Mouse (Mus musculus): ENCODE measurements around the gene Sp1. TPM values are rescaled to one million over a fixed set of nuclear protein-coding genes. Genes with fewer than 3 reads are reported as not detected.

The Sp1 gene
- total and polyA plus RNA-seq, 3 experiments = 35.8 to 93.8 (median 50.5) TPM

GRCm38 (mm10) chr15:102471295-102471645 lies 65.3 kb downstream of the Sp1 start:
- Histone ChIP-seq H3K9me3 (replicated peaks) (peaks cover 6% of the 10 kb centered on the region; the same call in 1 of the 2 replicates), H3K36me3 (replicated peaks) (peaks cover 62% of the 10 kb centered on the region), H3K4me3 (ENCODE audit: low read depth, low read length) (peak overlapping the region; percentile 82), H3K27me3 (ENCODE audit: insufficient read depth, low read length) (no peaks in the 10 kb centered on the region), H3K4me1 (ENCODE audit: insufficient read depth, low read depth, low read length) (peaks cover 18% of the 10 kb centered on the region)
- DNase-seq (ENCODE audit: low spot score) (no peak), ATAC-seq (ENCODE audit: extremely low read depth, insufficient number of reproducible peaks, low FRiP score, poor library complexity, severe bottlenecking) (no peak)
- TF ChIP-seq GATA1 (IDR thresholded peaks at IDR 0.05; ENCODE audit: borderline replicate concordance, low read length) (no peak), POLR2AphosphoS5 (IDR thresholded peaks at IDR 0.05; ENCODE audit: insufficient replicate concordance, low read depth, low read length) (no peak), TAL1 (conservative IDR thresholded peaks at IDR 0.05; ENCODE audit: low read depth, low read length) (no peak), GATA2 (IDR thresholded peaks at IDR 0.05; ENCODE audit: borderline replicate concordance, low read depth, low read length) (no peak), CTCF (IDR thresholded peaks at IDR 0.05; ENCODE audit: low read depth, low read length) (no peak)

DNA sequence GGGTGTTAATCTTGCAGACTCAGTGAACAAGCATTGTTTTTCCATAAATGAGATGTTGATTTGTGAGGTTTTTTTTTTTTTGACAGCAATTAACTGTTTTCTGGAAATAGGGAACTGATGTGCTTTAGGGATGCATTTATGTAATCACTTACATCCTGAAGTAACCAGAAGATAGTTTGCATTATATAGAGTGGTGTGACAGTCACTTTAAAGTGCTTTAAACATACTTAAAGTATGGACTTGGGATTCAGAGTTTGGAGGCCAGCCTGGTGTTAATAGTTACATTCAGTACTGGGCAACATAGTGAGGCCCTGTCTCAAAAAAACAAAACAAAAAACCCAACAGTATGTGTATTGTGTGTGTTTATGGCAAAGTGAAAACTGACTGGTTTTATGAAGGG lies 65.8 kb downstream of the Sp1 start:
- no peaks in the 10 kb centered on the region for H3K27me3 ChIP-seq (ENCODE audit: insufficient read depth, low read length)
- H3K4me3 ChIP-seq (ENCODE audit: low read depth, low read length) = peak overlapping the region; percentile 82
- TF ChIP-seq POLR2AphosphoS5 (IDR thresholded peaks at IDR 0.05; ENCODE audit: insufficient replicate concordance, low read depth, low read length) (no peak), GATA1 (IDR thresholded peaks at IDR 0.05; ENCODE audit: borderline replicate concordance, low read length) (no peak), TAL1 (conservative IDR thresholded peaks at IDR 0.05; ENCODE audit: low read depth, low read length) (no peak), GATA2 (IDR thresholded peaks at IDR 0.05; ENCODE audit: borderline replicate concordance, low read depth, low read length) (no peak), CTCF (IDR thresholded peaks at IDR 0.05; ENCODE audit: low read depth, low read length) (no peak)
- DNase-seq (ENCODE audit: low spot score) (no peak), ATAC-seq (ENCODE audit: extremely low read depth, insufficient number of reproducible peaks, low FRiP score, poor library complexity, severe bottlenecking) (no peak)
- peaks cover 62% of the 10 kb centered on the region for H3K36me3 ChIP-seq (replicated peaks)
- H3K9me3 ChIP-seq (replicated peaks) = peaks cover 6% of the 10 kb centered on the region; the same call in 1 of the 2 replicates
- peaks cover 18% of the 10 kb centered on the region for H3K4me1 ChIP-seq (ENCODE audit: insufficient read depth, low read depth, low read length)

GRCm38 (mm10) chr15:102473246-102473645 lies 67.3 kb downstream of the Sp1 start:
- Histone ChIP-seq H3K9me3 (replicated peaks) (peaks cover 6% of the 10 kb centered on the region; the same call in 1 of the 2 replicates), H3K4me1 (ENCODE audit: insufficient read depth, low read depth, low read length) (peaks cover 18% of the 10 kb centered on the region), H3K27me3 (ENCODE audit: insufficient read depth, low read length) (no peaks in the 10 kb centered on the region), H3K36me3 (replicated peaks) (peaks cover 65% of the 10 kb centered on the region), H3K4me3 (ENCODE audit: low read depth, low read length) (no peak overlapping the region; the same call in 1 of the 2 replicates)
- DNase-seq (ENCODE audit: low spot score) (no peak), ATAC-seq (ENCODE audit: extremely low read depth, insufficient number of reproducible peaks, low FRiP score, poor library complexity, severe bottlenecking) (no peak)
- TF ChIP-seq TAL1 (conservative IDR thresholded peaks at IDR 0.05; ENCODE audit: low read depth, low read length) (no peak), GATA1 (IDR thresholded peaks at IDR 0.05; ENCODE audit: borderline replicate concordance, low read length) (no peak), POLR2AphosphoS5 (IDR thresholded peaks at IDR 0.05; ENCODE audit: insufficient replicate concordance, low read depth, low read length) (no peak), CTCF (IDR thresholded peaks at IDR 0.05; ENCODE audit: low read depth, low read length) (no peak), GATA2 (IDR thresholded peaks at IDR 0.05; ENCODE audit: borderline replicate concordance, low read depth, low read length) (no peak)

GRCm38 (mm10) chr15:102474520-102474919 lies 68.6 kb downstream of the Sp1 start:
- no peak for ATAC-seq (ENCODE audit: extremely low read depth, insufficient number of reproducible peaks, low FRiP score, poor library complexity, severe bottlenecking)
- peaks cover 12% of the 10 kb centered on the region for H3K4me1 ChIP-seq (ENCODE audit: insufficient read depth, low read depth, low read length)
- DNase-seq (ENCODE audit: low spot score) = no peak
- no peaks in the 10 kb centered on the region for H3K9me3 ChIP-seq (replicated peaks)
- TF ChIP-seq CTCF (IDR thresholded peaks at IDR 0.05; ENCODE audit: low read depth, low read length) = no peak
- no peak for TF ChIP-seq POLR2AphosphoS5 (IDR thresholded peaks at IDR 0.05; ENCODE audit: insufficient replicate concordance, low read depth, low read length)
- no peak for TF ChIP-seq GATA1 (IDR thresholded peaks at IDR 0.05; ENCODE audit: borderline replicate concordance, low read length)
- no peak for TF ChIP-seq TAL1 (conservative IDR thresholded peaks at IDR 0.05; ENCODE audit: low read depth, low read length)
- no peak for TF ChIP-seq GATA2 (IDR thresholded peaks at IDR 0.05; ENCODE audit: borderline replicate concordance, low read depth, low read length)
- peaks cover 65% of the 10 kb centered on the region for H3K36me3 ChIP-seq (replicated peaks)
- H3K27me3 ChIP-seq (ENCODE audit: insufficient read depth, low read length) = no peaks in the 10 kb centered on the region
- no peak overlapping the region for H3K4me3 ChIP-seq (ENCODE audit: low read depth, low read length)

DNA sequence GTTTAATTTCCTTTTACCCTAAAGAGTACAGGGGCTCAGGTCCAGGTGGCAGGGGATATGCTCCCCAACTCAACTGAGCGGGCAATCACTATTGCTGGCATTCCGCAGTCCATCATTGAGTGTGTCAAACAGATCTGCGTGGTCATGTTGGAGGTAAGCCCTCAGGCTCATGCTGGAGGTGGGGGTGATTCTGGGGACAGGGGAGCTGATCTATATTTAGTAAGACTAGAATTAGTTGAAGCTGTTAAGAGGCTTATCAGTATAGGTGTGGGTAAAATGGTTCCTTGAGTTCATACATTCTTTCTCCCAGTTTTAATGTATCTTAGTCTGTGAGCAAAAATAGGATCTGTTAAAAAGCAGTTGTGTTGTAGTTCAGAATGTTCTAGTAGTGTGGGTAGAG lies 77.2 kb downstream of the Sp1 start:
- peaks cover 23% of the 10 kb centered on the region for H3K4me1 ChIP-seq (ENCODE audit: insufficient read depth, low read depth, low read length)
- no peaks in the 10 kb centered on the region for H3K9me3 ChIP-seq (replicated peaks)
- H3K36me3 ChIP-seq (replicated peaks) = peaks cover 90% of the 10 kb centered on the region
- H3K27me3 ChIP-seq (ENCODE audit: insufficient read depth, low read length) = no peaks in the 10 kb centered on the region
- no peak overlapping the region for H3K4me3 ChIP-seq (ENCODE audit: low read depth, low read length)
- ATAC-seq (ENCODE audit: extremely low read depth, insufficient number of reproducible peaks, low FRiP score, poor library complexity, severe bottlenecking) = no peak
- TF ChIP-seq GATA2 (IDR thresholded peaks at IDR 0.05; ENCODE audit: borderline replicate concordance, low read depth, low read length) (no peak), TAL1 (conservative IDR thresholded peaks at IDR 0.05; ENCODE audit: low read depth, low read length) (no peak), POLR2AphosphoS5 (IDR thresholded peaks at IDR 0.05; ENCODE audit: insufficient replicate concordance, low read depth, low read length) (no peak), GATA1 (IDR thresholded peaks at IDR 0.05; ENCODE audit: borderline replicate concordance, low read length) (no peak), CTCF (IDR thresholded peaks at IDR 0.05; ENCODE audit: low read depth, low read length) (no peak)
- DNase-seq (ENCODE audit: low spot score) = no peak

- ATAC-seq (ENCODE audit: extremely low read depth, insufficient number of reproducible peaks, low FRiP score, poor library complexity, severe bottlenecking) = no peak
- peaks cover 23% of the 10 kb centered on the region for H3K4me1 ChIP-seq (ENCODE audit: insufficient read depth, low read depth, low read length)
- TF ChIP-seq GATA1 (IDR thresholded peaks at IDR 0.05; ENCODE audit: borderline replicate concordance, low read length) (no peak), CTCF (IDR thresholded peaks at IDR 0.05; ENCODE audit: low read depth, low read length) (no peak), TAL1 (conservative IDR thresholded peaks at IDR 0.05; ENCODE audit: low read depth, low read length) (no peak), POLR2AphosphoS5 (IDR thresholded peaks at IDR 0.05; ENCODE audit: insufficient replicate concordance, low read depth, low read length) (no peak), GATA2 (IDR thresholded peaks at IDR 0.05; ENCODE audit: borderline replicate concordance, low read depth, low read length) (no peak)
- H3K9me3 ChIP-seq (replicated peaks) = no peaks in the 10 kb centered on the region
- DNase-seq (ENCODE audit: low spot score) = no peak
- peaks cover 92% of the 10 kb centered on the region for H3K36me3 ChIP-seq (replicated peaks)
- no peak overlapping the region for H3K4me3 ChIP-seq (ENCODE audit: low read depth, low read length)
- H3K27me3 ChIP-seq (ENCODE audit: insufficient read depth, low read length) = no peaks in the 10 kb centered on the region
Measured at GRCm38 (mm10) chr15:102485853-102486252, 79.9 kb downstream of the Sp1 start.

Other genes with a start within 250 kb of the Sp1 start
- gene Zfp740, start 202.9 kb upstream of the Sp1 start, total RNA-seq (2014; fragmentation: Nextera tagmentation) = 42.5 and 64.5 TPM in 2 replicates
- gene Zfp740, start 202.9 kb upstream of the Sp1 start, total RNA-seq (2017) = 34.8 and 35.3 TPM in 2 replicates
- gene Zfp740, start 202.9 kb upstream of the Sp1 start, polyA plus RNA-seq (2012) = 12.9 and 18.2 TPM in 2 replicates
- 2.1 and 11.9 TPM in 2 replicates for gene Csad, start 201.4 kb upstream of the Sp1 start, total RNA-seq (2014; fragmentation: Nextera tagmentation)
- 4.2 and 4.9 TPM in 2 replicates for gene Csad, start 201.4 kb upstream of the Sp1 start, total RNA-seq (2017)
- 3.1 and 4.2 TPM in 2 replicates for gene Csad, start 201.4 kb upstream of the Sp1 start, polyA plus RNA-seq (2012)
- gene Itgb7, start 174.2 kb upstream of the Sp1 start, total RNA-seq (2014; fragmentation: Nextera tagmentation) = 23.7 and 26.6 TPM in 2 replicates
- 80.9 and 83.5 TPM in 2 replicates for gene Itgb7, start 174.2 kb upstream of the Sp1 start, total RNA-seq (2017)
- gene Itgb7, start 174.2 kb upstream of the Sp1 start, polyA plus RNA-seq (2012) = 22.1 and 27.2 TPM in 2 replicates
- 2.6 and 3.4 TPM in 2 replicates for gene Rarg, start 148.6 kb upstream of the Sp1 start, total RNA-seq (2014; fragmentation: Nextera tagmentation)
- 1.0 and 1.9 TPM in 2 replicates for gene Rarg, start 148.6 kb upstream of the Sp1 start, total RNA-seq (2017)
- 1.8 and 2.2 TPM in 2 replicates for gene Rarg, start 148.6 kb upstream of the Sp1 start, polyA plus RNA-seq (2012)
- gene Gm9918, start 135.6 kb upstream of the Sp1 start, total RNA-seq (2014; fragmentation: Nextera tagmentation) = not detected in 2 replicates
- 0.12 and 0.44 TPM in 2 replicates for gene Gm9918, start 135.6 kb upstream of the Sp1 start, total RNA-seq (2017)
- not detected in 2 replicates for gene Gm9918, start 135.6 kb upstream of the Sp1 start, polyA plus RNA-seq (2012)
- 24.5 and 25.8 TPM in 2 replicates for gene Mfsd5, start 126.7 kb upstream of the Sp1 start, total RNA-seq (2014; fragmentation: Nextera tagmentation)
- gene Mfsd5, start 126.7 kb upstream of the Sp1 start, total RNA-seq (2017) = 31.1 and 37.2 TPM in 2 replicates
- 66.2 and 75.3 TPM in 2 replicates for gene Mfsd5, start 126.7 kb upstream of the Sp1 start, polyA plus RNA-seq (2012)
- gene Espl1, start 109.9 kb upstream of the Sp1 start, total RNA-seq (2014; fragmentation: Nextera tagmentation) = 91.0 and 145 TPM in 2 replicates
- gene Espl1, start 109.9 kb upstream of the Sp1 start, total RNA-seq (2017) = 15.8 and 23.8 TPM in 2 replicates
- gene Espl1, start 109.9 kb upstream of the Sp1 start, polyA plus RNA-seq (2012) = 33.1 and 35.5 TPM in 2 replicates
- gene Pfdn5, start 80.0 kb upstream of the Sp1 start, total RNA-seq (2014; fragmentation: Nextera tagmentation) = 113 and 119 TPM in 2 replicates
- 271 and 276 TPM in 2 replicates for gene Pfdn5, start 80.0 kb upstream of the Sp1 start, total RNA-seq (2017)
- 13.6 and 23.0 TPM in 2 replicates for gene Pfdn5, start 80.0 kb upstream of the Sp1 start, polyA plus RNA-seq (2012)
- 37.5 and 45.9 TPM in 2 replicates for gene Myg1, start 74.4 kb upstream of the Sp1 start, total RNA-seq (2014; fragmentation: Nextera tagmentation)
- 30.1 and 35.2 TPM in 2 replicates for gene Myg1, start 74.4 kb upstream of the Sp1 start, total RNA-seq (2017)
- gene Myg1, start 74.4 kb upstream of the Sp1 start, polyA plus RNA-seq (2012) = 72.6 and 87.5 TPM in 2 replicates
- gene Aaas, start 55.4 kb upstream of the Sp1 start, total RNA-seq (2014; fragmentation: Nextera tagmentation) = 187 and 217 TPM in 2 replicates
- 110 and 126 TPM in 2 replicates for gene Aaas, start 55.4 kb upstream of the Sp1 start, total RNA-seq (2017)
- 199 and 288 TPM in 2 replicates for gene Aaas, start 55.4 kb upstream of the Sp1 start, polyA plus RNA-seq (2012)
- not detected in 2 replicates for gene Sp7, start 39.0 kb upstream of the Sp1 start, total RNA-seq (2014; fragmentation: Nextera tagmentation)
- 0.06 and 0.16 TPM in 2 replicates for gene Sp7, start 39.0 kb upstream of the Sp1 start, total RNA-seq (2017)
- gene Sp7, start 39.0 kb upstream of the Sp1 start, polyA plus RNA-seq (2012) = not detected in 2 replicates
- gene Amhr2, start 39.2 kb downstream of the Sp1 start, total RNA-seq (2014; fragmentation: Nextera tagmentation) = not detected in 2 replicates
- gene Amhr2, start 39.2 kb downstream of the Sp1 start, total RNA-seq (2017) = not detected in 2 replicates
- not detected in 2 replicates for gene Amhr2, start 39.2 kb downstream of the Sp1 start, polyA plus RNA-seq (2012)
- gene Prr13, start 52.9 kb downstream of the Sp1 start, total RNA-seq (2014; fragmentation: Nextera tagmentation) = 78.6 and 94.0 TPM in 2 replicates
- gene Prr13, start 52.9 kb downstream of the Sp1 start, total RNA-seq (2017) = 84.1 and 86.0 TPM in 2 replicates
- gene Prr13, start 52.9 kb downstream of the Sp1 start, polyA plus RNA-seq (2012) = 122 and 254 TPM in 2 replicates
- 1,640 and 1,748 TPM in 2 replicates for gene Pcbp2, start 64.4 kb downstream of the Sp1 start, total RNA-seq (2014; fragmentation: Nextera tagmentation)
- 202 and 214 TPM in 2 replicates for gene Pcbp2, start 64.4 kb downstream of the Sp1 start, total RNA-seq (2017)
- 660 and 876 TPM in 2 replicates for gene Pcbp2, start 64.4 kb downstream of the Sp1 start, polyA plus RNA-seq (2012)
- 28.7 TPM in 1 of 2 replicates, not detected in the other for gene Gm10337, start 97.6 kb downstream of the Sp1 start, total RNA-seq (2014; fragmentation: Nextera tagmentation)
- gene Gm10337, start 97.6 kb downstream of the Sp1 start, total RNA-seq (2017) = not detected in 2 replicates
- gene Gm10337, start 97.6 kb downstream of the Sp1 start, polyA plus RNA-seq (2012) = not detected in 2 replicates
- gene Map3k12, start 110.9 kb downstream of the Sp1 start, total RNA-seq (2014; fragmentation: Nextera tagmentation) = 0.75 and 1.4 TPM in 2 replicates
- gene Map3k12, start 110.9 kb downstream of the Sp1 start, total RNA-seq (2017) = 1.9 TPM in 2 replicates
- 0.60 and 0.72 TPM in 2 replicates for gene Map3k12, start 110.9 kb downstream of the Sp1 start, polyA plus RNA-seq (2012)
- gene Tarbp2, start 112.0 kb downstream of the Sp1 start, total RNA-seq (2014; fragmentation: Nextera tagmentation) = 9.5 and 11.6 TPM in 2 replicates
- 32.9 and 41.6 TPM in 2 replicates for gene Tarbp2, start 112.0 kb downstream of the Sp1 start, total RNA-seq (2017)
- 58.6 and 63.8 TPM in 2 replicates for gene Tarbp2, start 112.0 kb downstream of the Sp1 start, polyA plus RNA-seq (2012)
- 3.2 and 5.1 TPM in 2 replicates for gene Npff, start 118.8 kb downstream of the Sp1 start, total RNA-seq (2014; fragmentation: Nextera tagmentation)
- 1.1 and 1.8 TPM in 2 replicates for gene Npff, start 118.8 kb downstream of the Sp1 start, total RNA-seq (2017)
- gene Npff, start 118.8 kb downstream of the Sp1 start, polyA plus RNA-seq (2012) = 0.70 and 0.92 TPM in 2 replicates
- not detected in 2 replicates for gene Gm28047, start 218.9 kb downstream of the Sp1 start, total RNA-seq (2014; fragmentation: Nextera tagmentation)
- not detected in 2 replicates for gene Gm28047, start 218.9 kb downstream of the Sp1 start, total RNA-seq (2017)
- 0.04 TPM in 1 of 2 replicates, not detected in the other for gene Gm28047, start 218.9 kb downstream of the Sp1 start, polyA plus RNA-seq (2012)
- gene Atf7, start 219.3 kb downstream of the Sp1 start, total RNA-seq (2014; fragmentation: Nextera tagmentation) = 188 and 200 TPM in 2 replicates
- 19.4 and 29.3 TPM in 2 replicates for gene Atf7, start 219.3 kb downstream of the Sp1 start, total RNA-seq (2017)
- gene Atf7, start 219.3 kb downstream of the Sp1 start, polyA plus RNA-seq (2012) = 13.6 and 14.6 TPM in 2 replicates